Mouse (Mus musculus) megakaryocyte-erythroid progenitor cell, adult 5 weeks (primary cell): Measurements from ENCODE around the gene Pprc1. TPM values are rescaled to one million over a fixed set of nuclear protein-coding genes. Genes with fewer than 3 reads are reported as not detected.

Source experiments
- polyA plus RNA-seq: library from polyadenylated mRNA; stranded (reverse); fragments of >175 nt; gene quantifications from 2 replicates; pipeline ENCODE4 v1.2.3, GENCODE M21; 2012

Pprc1 gene
- 46.1 and 67.5 TPM in 2 replicates for polyA plus RNA-seq

GRCm38 (mm10) chr19:46044271-46044992, at the start of gene Pprc1:
Gene Pprc1 (plus strand): TSS chr19:46044886.

GRCm38 (mm10) chr19:45997785-45998693, 46.6 kb upstream of the Pprc1 start, which contains the start of gene Armh3:
Gene Armh3 (minus strand): TSS chr19:45998488.

GRCm38 (mm10) chr19:46003371-46004226, 41.1 kb upstream of the Pprc1 start, which contains the start of gene Hps6:
Gene Hps6 (plus strand): TSS chr19:46003508.

GRCm38 (mm10) chr19:46044993-46045695, 458 bp downstream of the Pprc1 start, which contains the start of gene Ldb1:
Gene Ldb1 (minus strand): TSS chr19:46045214.

GRCm38 (mm10) chr19:46075616-46076607, 31.2 kb downstream of the Pprc1 start, which contains the start of gene Nolc1:
Gene Nolc1 (plus strand): TSS chr19:46075863.

Other genes starting within 250 kb of the Pprc1 start
- gene Kcnip2, start 228.8 kb upstream of the Pprc1 start, polyA plus RNA-seq = 0.27 and 0.37 TPM in 2 replicates
- gene Armh3, start 46.4 kb upstream of the Pprc1 start, polyA plus RNA-seq = 2.3 and 2.8 TPM in 2 replicates
- 15.6 and 16.4 TPM in 2 replicates for gene Hps6, start 41.4 kb upstream of the Pprc1 start, polyA plus RNA-seq
- gene Ldb1, start 328 bp downstream of the Pprc1 start, polyA plus RNA-seq = 582 and 737 TPM in 2 replicates
- gene Nolc1, start 31.0 kb downstream of the Pprc1 start, polyA plus RNA-seq = 97.7 and 126 TPM in 2 replicates
- gene Elovl3, start 87.0 kb downstream of the Pprc1 start, polyA plus RNA-seq = 0.06 TPM in 1 of 2 replicates, not detected in the other
- 0.13 and 0.25 TPM in 2 replicates for gene Pitx3, start 103.4 kb downstream of the Pprc1 start, polyA plus RNA-seq
- gene Gbf1, start 107.6 kb downstream of the Pprc1 start, polyA plus RNA-seq = 341 and 366 TPM in 2 replicates